Mouse (Mus musculus): ENCODE results near the gene Tmem11.

Gene Tmem11

DNA sequence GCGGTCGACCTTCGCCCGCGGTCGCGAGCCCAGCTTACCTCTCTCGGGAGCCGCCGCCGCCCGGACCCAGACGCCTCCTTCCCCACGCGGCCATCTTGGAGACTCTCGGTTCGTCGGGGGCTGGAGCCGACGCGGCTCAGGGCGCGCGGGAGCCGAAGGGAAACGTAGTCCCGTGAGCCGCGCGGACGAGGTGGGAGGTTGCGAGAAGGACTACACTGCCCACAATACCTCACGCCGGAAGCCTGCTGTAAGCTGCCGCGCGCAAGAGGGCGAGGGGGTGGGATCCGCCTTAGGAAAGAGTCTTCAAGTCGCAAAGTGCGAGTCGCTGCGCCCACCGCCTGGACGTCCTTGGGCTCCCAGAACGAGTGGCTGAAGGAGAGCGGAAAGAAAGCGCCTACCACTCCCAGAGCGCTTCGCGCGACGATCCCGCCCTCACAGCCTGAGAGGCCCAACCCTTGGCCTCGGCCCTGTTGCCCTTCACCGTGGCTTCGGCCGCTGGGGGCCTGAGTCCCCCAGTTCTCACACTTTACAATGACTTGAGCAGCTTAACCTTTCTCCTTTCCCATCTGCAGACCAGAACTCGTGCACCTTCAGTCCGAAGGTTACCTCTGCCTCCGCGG lies at the start of gene Tmem11:
Gene Tmem11 (minus strand): TSS at position 598 of the 620 bp plus-strand sequence.
- ATAC-seq (ENCODE audit: low TSS enrichment), result peak; percentile 96

DNA sequence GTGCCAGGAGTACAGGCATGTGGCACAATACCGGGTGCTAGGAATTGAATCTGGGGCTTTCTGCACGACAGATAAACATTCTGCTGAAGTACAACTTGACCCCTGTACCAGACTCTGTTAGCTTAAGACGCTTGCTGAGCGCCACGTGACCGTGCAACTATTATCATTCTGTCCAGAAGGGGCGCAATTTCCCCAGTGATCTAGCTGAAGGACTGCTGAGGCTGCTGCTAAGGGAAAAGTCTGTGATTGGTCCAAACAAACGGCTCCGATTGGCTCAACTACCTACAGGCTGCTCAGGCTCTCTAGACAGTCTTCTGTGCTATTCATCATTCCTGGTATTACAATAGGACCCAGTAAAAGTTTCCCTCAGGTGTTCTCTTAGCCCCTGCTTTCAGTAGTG lies 48.2 kb upstream of the Tmem11 start:
- ATAC-seq (ENCODE audit: low TSS enrichment), result peak; percentile 88

DNA sequence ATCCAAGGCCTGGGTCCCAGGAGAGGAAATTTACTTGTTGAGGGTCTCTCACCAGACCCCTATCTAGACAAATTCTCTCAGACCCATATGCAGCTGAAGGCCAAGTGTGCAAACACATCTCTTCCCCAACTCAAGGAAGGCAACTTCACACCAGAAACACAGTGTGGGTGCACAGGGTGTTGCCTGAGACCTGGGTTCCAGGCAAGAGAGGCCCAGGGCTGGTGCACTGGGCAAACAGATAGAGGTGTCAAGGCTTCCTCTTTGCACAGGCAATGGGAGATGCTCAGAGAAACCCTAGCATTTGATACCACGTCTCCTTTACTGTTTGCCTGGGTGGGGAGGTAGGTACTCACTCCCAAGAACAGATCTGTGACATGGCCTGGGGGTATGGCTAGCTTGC lies 45.9 kb upstream of the Tmem11 start:
- ATAC-seq (ENCODE audit: low TSS enrichment), result no peak

- no peak for ATAC-seq (ENCODE audit: low TSS enrichment)
Observed at GRCm38 (mm10) chr11:60924498-60924897, 45.4 kb upstream of the Tmem11 start.

DNA sequence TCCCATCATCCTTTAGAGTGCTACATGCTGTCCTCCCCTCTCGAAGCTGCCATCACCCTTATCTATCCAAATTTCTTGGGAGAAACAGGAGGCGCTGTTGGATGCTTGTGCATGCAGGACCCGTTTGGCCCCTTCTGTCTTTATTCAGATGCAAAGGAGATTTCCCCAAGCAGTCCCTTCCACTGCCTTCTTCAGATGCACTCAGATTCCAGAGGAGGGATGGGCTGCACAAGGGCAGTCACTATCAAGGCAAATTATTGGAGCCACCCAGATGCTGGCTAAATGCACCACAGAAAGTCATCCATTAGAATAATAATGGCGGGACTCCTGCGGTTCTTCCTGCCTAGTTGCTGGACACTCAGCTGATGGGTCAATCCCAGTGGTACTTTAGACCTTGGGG lies 43.9 kb upstream of the Tmem11 start:
- no peak for ATAC-seq (ENCODE audit: low TSS enrichment)

GRCm38 (mm10) chr11:60922195-60922594 lies 43.1 kb upstream of the Tmem11 start:
- ATAC-seq (ENCODE audit: low TSS enrichment), result no peak

DNA sequence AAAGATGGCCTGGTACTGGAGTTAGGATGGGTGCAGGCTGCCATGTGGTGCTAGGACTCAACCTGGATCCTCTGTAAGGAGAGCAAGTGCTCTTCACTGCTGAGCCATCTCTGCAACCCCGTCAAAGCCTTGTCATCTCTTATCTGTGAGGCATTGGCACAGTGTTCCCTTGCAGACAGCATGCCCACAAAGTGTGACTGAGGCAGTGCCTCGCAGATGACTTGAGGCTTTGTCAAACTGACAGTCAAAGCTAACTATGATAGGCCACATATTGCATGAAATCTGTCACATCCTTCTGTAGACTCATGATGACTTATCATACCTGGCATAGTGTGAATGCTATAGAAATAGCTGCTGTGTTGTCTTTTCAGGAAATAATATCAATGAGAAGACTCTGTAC lies 40.9 kb upstream of the Tmem11 start:
- ATAC-seq (ENCODE audit: low TSS enrichment), result no peak

GRCm38 (mm10) chr11:60915201-60915600 lies 36.1 kb upstream of the Tmem11 start:
- no peak for ATAC-seq (ENCODE audit: low TSS enrichment)

GRCm38 (mm10) chr11:60914491-60914890 lies 35.4 kb upstream of the Tmem11 start, which contains the start of gene Natd1:
Natd1 (minus strand) TSS chr11:60914750.
- no peak for ATAC-seq (ENCODE audit: low TSS enrichment)

GRCm38 (mm10) chr11:60913301-60914196 lies 34.5 kb upstream of the Tmem11 start:
- ATAC-seq (ENCODE audit: low TSS enrichment), result peak; percentile 88

DNA sequence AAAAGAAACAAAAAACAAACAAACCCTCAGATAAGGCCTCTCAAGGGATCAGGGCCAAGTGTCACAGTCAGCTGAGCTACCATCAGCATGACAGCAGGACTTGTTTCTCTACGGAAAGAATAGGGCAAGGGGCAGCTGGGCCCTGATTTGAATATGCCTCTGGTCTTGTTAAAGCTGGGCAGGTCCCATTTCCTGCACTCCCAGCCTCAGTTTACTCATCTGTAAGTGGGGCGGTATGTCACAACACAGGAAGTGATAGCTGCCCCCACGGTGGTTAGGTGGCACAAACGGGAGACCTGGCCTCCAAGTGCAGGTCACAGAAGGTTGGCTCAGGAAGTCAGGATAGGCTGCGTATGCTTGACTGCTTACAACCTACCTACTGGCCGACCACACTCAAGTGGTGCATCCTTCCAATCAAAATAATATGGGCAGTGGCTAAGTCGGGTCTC lies 33.5 kb upstream of the Tmem11 start:
- ATAC-seq (ENCODE audit: low TSS enrichment), result no peak

- no peak for ATAC-seq (ENCODE audit: low TSS enrichment)
Observed at GRCm38 (mm10) chr11:60909626-60910025, 30.6 kb upstream of the Tmem11 start.

DNA sequence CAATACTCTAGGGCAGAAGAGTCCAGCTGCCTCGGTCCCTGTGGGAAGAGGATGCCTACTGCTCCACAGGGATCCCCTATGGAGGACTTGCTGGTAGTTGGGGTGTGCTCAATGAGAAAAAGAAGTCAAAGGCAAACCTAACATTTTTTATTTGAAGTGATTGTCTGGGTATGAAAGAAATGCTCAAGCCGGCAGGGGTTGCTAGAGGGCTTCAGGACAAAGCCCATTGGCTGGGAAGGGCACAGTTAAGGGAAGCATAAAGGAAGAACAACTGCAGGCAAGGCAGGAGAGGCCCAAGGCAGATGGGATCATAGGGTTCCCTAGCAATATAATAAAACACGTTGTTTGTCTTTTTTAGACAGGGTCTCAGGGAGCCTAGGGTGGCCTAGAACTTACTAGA lies 29.0 kb upstream of the Tmem11 start:
- ATAC-seq (ENCODE audit: low TSS enrichment), result no peak

- peak; percentile 15; the same call in 1 of the 2 replicates for ATAC-seq (ENCODE audit: low TSS enrichment)
Observed at GRCm38 (mm10) chr11:60906449-60906848, 27.4 kb upstream of the Tmem11 start.

DNA sequence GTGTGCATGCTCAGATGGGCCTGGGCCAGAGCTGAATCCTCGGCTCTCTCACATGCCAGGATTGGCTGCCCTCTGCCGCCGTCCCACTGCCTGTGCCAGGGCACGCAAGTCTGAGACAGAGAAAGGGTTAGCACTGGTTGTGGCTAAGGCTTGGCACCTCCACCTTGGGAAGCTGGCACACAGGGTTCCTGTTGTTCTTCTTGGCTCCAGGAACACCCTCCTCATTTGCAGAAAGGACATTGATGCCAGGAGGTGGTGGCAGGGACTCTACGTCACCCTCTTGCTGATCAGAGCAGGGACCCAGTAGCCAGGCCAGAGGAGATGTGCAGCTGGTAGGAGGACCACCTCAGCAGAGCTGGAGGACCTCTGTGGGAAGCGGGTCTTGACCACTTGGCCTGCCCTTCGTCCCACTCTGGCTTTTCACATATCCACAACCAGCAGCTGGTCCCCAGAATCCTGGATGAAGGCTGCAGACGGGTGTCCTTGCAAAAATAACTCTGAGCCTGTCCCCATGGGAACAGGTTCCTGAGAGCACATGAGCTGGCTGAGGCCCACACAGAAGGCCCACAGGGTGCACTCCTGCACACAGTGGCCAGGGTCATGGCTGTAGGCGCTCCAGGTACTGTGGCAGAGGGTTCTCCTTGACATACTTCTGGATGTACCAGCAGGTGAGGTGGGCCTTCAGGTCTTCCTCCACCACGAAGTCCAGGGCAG lies 26.5 kb upstream of the Tmem11 start:
- no peak for ATAC-seq (ENCODE audit: low TSS enrichment)

DNA sequence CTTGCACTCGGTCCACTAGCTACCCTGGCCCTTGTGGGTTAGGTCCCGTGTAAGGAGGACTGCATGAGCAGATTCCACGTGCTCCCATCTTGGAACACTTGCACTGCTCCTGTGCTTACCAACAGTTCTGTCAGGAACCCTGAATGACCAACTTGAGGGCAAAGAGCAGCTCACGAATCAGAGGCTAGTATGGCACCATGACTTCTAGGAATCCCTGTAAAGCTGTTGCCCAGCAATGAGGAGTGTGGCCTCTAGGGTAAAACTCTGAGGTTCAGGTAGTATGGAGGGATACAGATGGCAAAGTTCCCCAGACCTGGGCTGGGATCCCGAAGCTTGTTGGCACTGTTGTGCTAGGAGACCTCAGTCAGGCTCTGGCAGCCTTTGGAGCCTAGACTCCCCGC lies 24.6 kb upstream of the Tmem11 start:
- no peak for ATAC-seq (ENCODE audit: low TSS enrichment)

- no peak for ATAC-seq (ENCODE audit: low TSS enrichment)
Observed at GRCm38 (mm10) chr11:60902486-60902885, 23.4 kb upstream of the Tmem11 start.

DNA sequence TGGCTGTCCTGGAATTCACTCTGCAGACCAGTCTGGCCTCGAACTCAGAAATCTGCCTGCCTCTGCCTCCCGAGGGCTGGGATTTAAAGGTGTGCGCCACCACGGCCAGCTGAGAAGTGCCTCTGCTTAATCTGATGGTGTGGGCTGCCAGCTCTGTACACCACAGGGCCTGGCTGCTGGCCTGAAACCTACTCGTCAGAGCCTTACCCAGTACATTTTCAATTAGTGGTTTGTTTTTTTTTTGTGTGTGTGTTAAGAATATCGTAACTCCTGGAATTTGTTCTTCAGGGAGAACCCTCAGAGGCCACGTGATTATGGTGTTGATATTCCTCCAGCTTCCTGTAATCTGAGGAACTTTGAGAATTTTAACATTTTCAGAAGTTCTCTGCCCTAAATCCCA lies 22.9 kb upstream of the Tmem11 start:
- ATAC-seq (ENCODE audit: low TSS enrichment), result no peak

- ATAC-seq (ENCODE audit: low TSS enrichment), result no peak
Observed at GRCm38 (mm10) chr11:60895915-60896314, 16.8 kb upstream of the Tmem11 start.

GRCm38 (mm10) chr11:60890744-60891143 lies 11.7 kb upstream of the Tmem11 start:
- no peak for ATAC-seq (ENCODE audit: low TSS enrichment)

- ATAC-seq (ENCODE audit: low TSS enrichment), result no peak
Observed at GRCm38 (mm10) chr11:60890286-60890685, 11.2 kb upstream of the Tmem11 start.

DNA sequence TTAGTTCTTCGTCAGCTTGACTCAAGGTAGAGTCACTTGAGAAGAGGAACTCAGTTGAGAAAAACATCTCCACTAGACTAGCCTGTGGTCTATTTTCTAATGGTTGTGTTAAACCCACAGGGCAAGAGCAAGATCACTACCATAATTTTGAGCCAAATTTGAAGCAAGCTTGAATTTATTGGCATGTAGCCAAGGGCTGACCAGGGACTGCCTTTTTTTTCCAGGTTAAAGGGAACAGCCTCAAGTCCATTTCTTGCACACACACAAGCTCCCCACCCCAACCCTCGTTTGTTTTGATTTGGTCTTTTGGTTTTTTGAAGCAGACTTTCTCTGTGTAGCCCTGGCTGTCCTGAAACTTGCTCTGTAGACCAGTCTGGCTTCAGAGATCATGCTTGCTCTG lies 10.8 kb upstream of the Tmem11 start:
- no peak for ATAC-seq (ENCODE audit: low TSS enrichment)
